Mouse (Mus musculus): ENCODE results near the gene Pecr.

Pecr gene

GRCm38 (mm10) chr1:72283992-72284485 lies at the start of gene Pecr, which contains the start of gene Tmem169:
TSS of gene Pecr (minus strand) at chr1:72284314.
TSS of gene Tmem169 (plus strand) at chr1:72284369.
- under 1% methylated on average over 30 of the region's 30 CpGs for WGBS

- WGBS = 88% methylated on average over 11 of the region's 11 CpGs
Observed at GRCm38 (mm10) chr1:72326162-72326821, 42.2 kb upstream of the Pecr start.

GRCm38 (mm10) chr1:72323248-72323647 lies 39.1 kb upstream of the Pecr start:
- WGBS = 93% methylated on average over 4 of the region's 4 CpGs

GRCm38 (mm10) chr1:72320759-72321158 lies 36.6 kb upstream of the Pecr start:
- 94% methylated on average over 5 of the region's 5 CpGs for WGBS

- 82% methylated on average over 7 of the region's 7 CpGs for WGBS
Observed at GRCm38 (mm10) chr1:72316901-72317300, 32.8 kb upstream of the Pecr start.

GRCm38 (mm10) chr1:72316409-72316808 lies 32.3 kb upstream of the Pecr start:
- WGBS = 73% methylated on average over 8 of the region's 8 CpGs

- WGBS = 95% methylated on average over 4 of the region's 4 CpGs
Observed at GRCm38 (mm10) chr1:72315447-72315846, 31.3 kb upstream of the Pecr start.

- WGBS = 69% methylated on average over 5 of the region's 5 CpGs
Observed at GRCm38 (mm10) chr1:72313399-72314039, 29.4 kb upstream of the Pecr start.

- WGBS = 90% methylated on average over 9 of the region's 9 CpGs
Observed at GRCm38 (mm10) chr1:72312701-72313398, 28.7 kb upstream of the Pecr start.

- WGBS = 87% methylated on average over 6 of the region's 6 CpGs
Observed at GRCm38 (mm10) chr1:72309744-72310424, 25.8 kb upstream of the Pecr start.

GRCm38 (mm10) chr1:72308919-72309318 lies 24.8 kb upstream of the Pecr start:
- WGBS = 66% methylated on average over 4 of the region's 4 CpGs

GRCm38 (mm10) chr1:72307317-72307798 lies 23.2 kb upstream of the Pecr start, which contains the start of gene Xrcc5:
TSS of gene Xrcc5 (plus strand) at chr1:72307421.
- under 1% methylated on average over 21 of the region's 21 CpGs for WGBS

- WGBS = under 1% methylated on average over 11 of the region's 11 CpGs
Observed at GRCm38 (mm10) chr1:72306679-72307181, 22.6 kb upstream of the Pecr start.

- 31% methylated on average over 3 of the region's 3 CpGs for WGBS
Observed at GRCm38 (mm10) chr1:72306241-72306640, 22.1 kb upstream of the Pecr start.

- 86% methylated on average over 1 of the region's 1 CpGs for WGBS
Observed at GRCm38 (mm10) chr1:72301845-72302244, 17.7 kb upstream of the Pecr start.

- 49% methylated on average over 8 of the region's 8 CpGs for WGBS
Observed at GRCm38 (mm10) chr1:72295746-72296145, 11.6 kb upstream of the Pecr start.

- 59% methylated on average over 4 of the region's 4 CpGs for WGBS
Observed at GRCm38 (mm10) chr1:72293869-72294663, 10.0 kb upstream of the Pecr start.

- 81% methylated on average over 2 of the region's 2 CpGs for WGBS
Observed at GRCm38 (mm10) chr1:72291925-72292324, 7.8 kb upstream of the Pecr start.

- WGBS = 94% methylated on average over 4 of the region's 4 CpGs
Observed at GRCm38 (mm10) chr1:72291421-72291820, 7.3 kb upstream of the Pecr start.

- 86% methylated on average over 4 of the region's 4 CpGs for WGBS
Observed at GRCm38 (mm10) chr1:72290896-72291295, 6.8 kb upstream of the Pecr start.
